Mouse (Mus musculus) testis, adult 2 months (tissue): ENCODE measurements around the gene Herc2.

Source experiments
- CTCF ChIP-seq: fragments of 200-500 bp; IDR thresholded peaks from 2 replicates; pipeline ENCODE4 v1.5.1; 2012; ENCODE audit warnings: low read depth, mild to moderate bottlenecking, inconsistent platforms, low read length, moderate library complexity; ENCODE audit not compliant: control insufficient read depth, insufficient read depth, insufficient replicate concordance
- POLR2A ChIP-seq: fragments of 200-500 bp; IDR thresholded peaks from 2 replicates; pipeline ENCODE4 v1.6.1; 2012; ENCODE audit warnings: low read depth, mild to moderate bottlenecking, inconsistent platforms, low read length, moderate library complexity; ENCODE audit not compliant: control insufficient read depth

DNA sequence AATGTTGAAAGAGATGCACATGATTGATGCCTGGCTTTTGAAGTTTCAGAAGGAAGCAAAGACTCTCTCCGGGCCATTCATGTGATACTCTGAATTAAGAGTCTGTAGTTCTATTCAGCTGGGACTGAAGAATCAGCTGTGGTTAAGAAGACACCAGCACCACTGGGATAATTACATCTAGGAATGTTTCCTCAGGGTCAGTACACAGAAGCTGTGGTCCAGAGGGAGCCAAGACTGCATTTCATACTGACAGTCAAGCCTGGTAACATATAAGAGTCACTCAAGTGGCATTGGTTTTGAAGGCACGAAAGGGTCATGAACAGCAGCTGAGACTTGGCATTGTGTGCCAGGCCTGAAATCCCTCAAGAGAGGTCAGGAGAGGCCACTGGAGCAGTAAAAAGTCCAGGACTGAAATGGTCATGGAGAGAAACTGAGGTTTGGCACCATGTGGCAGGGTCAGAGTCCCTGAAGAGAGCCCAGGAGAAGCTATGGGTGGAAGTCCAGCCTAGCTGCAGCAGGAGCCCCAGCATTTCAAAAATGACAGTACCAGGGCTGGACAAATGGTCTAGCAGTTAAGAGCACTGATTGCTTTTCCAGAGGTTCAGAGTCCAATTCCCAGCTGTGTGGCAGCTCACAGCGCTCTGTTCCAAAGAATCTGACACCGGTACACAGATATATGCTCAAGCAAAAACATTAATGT, 39.5 kb upstream of the Herc2 start:
- TF ChIP-seq POLR2A (no peak), CTCF (no peak)
